ENCODE assay signal across 8 mouse cellular contexts in the genomic region with DNA sequence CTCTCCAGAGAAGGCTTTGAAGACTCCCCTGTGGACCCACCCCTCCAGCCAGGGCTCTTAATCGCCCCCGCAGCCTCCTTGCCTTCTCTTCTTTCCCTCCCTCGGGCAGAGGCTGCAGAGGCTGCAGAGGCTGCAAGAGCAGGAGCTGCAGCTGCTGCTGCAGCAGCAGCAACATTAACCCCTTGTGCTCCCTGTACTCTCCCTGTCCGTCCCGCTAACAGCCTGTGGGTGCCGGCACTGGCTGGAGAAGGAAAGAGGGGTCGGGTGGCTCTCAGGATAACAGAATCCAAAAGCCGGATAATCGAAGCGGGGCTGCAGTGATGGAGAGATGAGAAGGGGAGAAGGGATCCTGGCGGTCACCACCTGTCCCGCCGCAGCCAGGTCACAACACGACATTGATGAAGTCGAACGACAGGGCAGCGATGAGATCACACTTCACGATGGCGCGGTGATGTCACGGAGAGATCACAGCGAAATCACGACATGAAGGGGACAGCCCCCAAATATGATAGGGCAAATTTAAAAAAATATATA. TPM values are rescaled to one million over a fixed set of nuclear protein-coding genes. Genes with fewer than 3 reads are reported as not detected.
DNase-seq lines count a peak whose midpoint lies in the region; ATAC-seq and TF ChIP-seq lines count a peak whose summit lies in the region.

No protein-coding gene starts in this region.

- no peaks in the 10 kb centered on the region for H3K27me3 ChIP-seq in liver, postnatal 0 days (ENCODE audit: insufficient read depth, low read length)

- TF ChIP-seq EP300 in liver, postnatal 0 days (IDR thresholded peaks at IDR 0.05; ENCODE audit: low read depth), result no peak

- peak overlapping the region; percentile 96 for H3K9ac ChIP-seq in liver, postnatal 0 days (replicated peaks)

- no peaks in the 10 kb centered on the region for H3K9me3 ChIP-seq in liver, postnatal 0 days (ENCODE audit: low read length)

- 0% methylated on average over 23 of the region's 23 CpGs for WGBS in liver, postnatal 0 days (ENCODE audit: insufficient replicate concordance)

- H3K27ac ChIP-seq in layer of hippocampus, adult 2 months, result peak overlapping the region; percentile 97
- H3K27ac ChIP-seq in liver, postnatal 0 days (ENCODE audit: low read depth), result peak overlapping the region; percentile 95

- no peak for DNase-seq in layer of hippocampus, adult 2 months (ENCODE audit: low spot score in 2 of 2)
- no peak for DNase-seq in layer of hippocampus, postnatal 14 days (ENCODE audit: low spot score in 2 of 2)
- peak; percentile 31 for DNase-seq in Muller cell, postnatal 12 days (ENCODE audit: inconsistent ontology term)
- DNase-seq in cerebellum, adult 18-20 months, result peak; percentile 65 to 69
- DNase-seq in liver, postnatal 0 days, result no peak
- DNase-seq in right cerebral cortex, postnatal 36 days (ENCODE audit: low spot score in 2 of 2), result peak; percentile 27 to 34
- DNase-seq in B cell, adult 2 months, result no peak

- TF ChIP-seq CTCF in layer of hippocampus, adult 2 months (conservative IDR thresholded peaks at IDR 0.05), result no peak
- TF ChIP-seq CTCF in liver, postnatal 0 days (IDR thresholded peaks at IDR 0.05; ENCODE audit: low read depth), result no peak

- ATAC-seq in granulocyte monocyte progenitor cell, adult 5-6 weeks (replicated peaks; ENCODE audit: poor library complexity, severe bottlenecking), result peak; percentile 7
- peak; percentile 11 for ATAC-seq in liver, postnatal 0 days

- H3K36me3 ChIP-seq in liver, postnatal 0 days (replicated peaks; ENCODE audit: insufficient read depth, low read length), result peaks cover 4% of the 10 kb centered on the region; the same call in 1 of the 2 replicates

- H3K4me2 ChIP-seq in liver, postnatal 0 days (ENCODE audit: low read depth, low read length), result peak overlapping the region; percentile 89

- H3K4me1 ChIP-seq in liver, postnatal 0 days (ENCODE audit: insufficient read depth), result peaks cover 16% of the 10 kb centered on the region

- peak overlapping the region; percentile 72 for H3K4me3 ChIP-seq in layer of hippocampus, adult 2 months
- H3K4me3 ChIP-seq in liver, postnatal 0 days (ENCODE audit: low read depth, low read length), result peak overlapping the region; percentile 70

RNA-seq across cellular contexts. Expression of a gene that starts 0.6 kb away (rescaled TPM):
- total RNA-seq in layer of hippocampus, adult 2 months (2021), result 1,000 to 10,000 TPM; 1,998 to 2,007 TPM
- 1,000 to 10,000 TPM; 1,231 to 1,244 TPM for total RNA-seq in layer of hippocampus, postnatal 14 days (2021)
- total RNA-seq in granulocyte monocyte progenitor cell, adult 5-6 weeks (2014; fragmentation: Nextera tagmentation), result 13.0 and 17.9 TPM in 2 replicates
- 6.3 and 10.1 TPM in 2 replicates for total RNA-seq in granulocyte monocyte progenitor cell, adult 5-6 weeks (2017)
- 4.2 and 4.8 TPM in 2 replicates for polyA plus RNA-seq in liver, postnatal 0 days (2015; fragmentation: Nextera tagmentation; extraction: Ambion mirVana)

RNA-seq across cellular contexts. Expression of a gene that starts 0.7 kb away (rescaled TPM):
- total RNA-seq in layer of hippocampus, adult 2 months (2021), result 10 to 100 TPM; 68.7 to 72.4 TPM
- 10 to 100 TPM; 59.2 to 59.4 TPM for total RNA-seq in layer of hippocampus, postnatal 14 days (2021)
- 15.4 and 16.2 TPM in 2 replicates for total RNA-seq in granulocyte monocyte progenitor cell, adult 5-6 weeks (2014; fragmentation: Nextera tagmentation)
- total RNA-seq in granulocyte monocyte progenitor cell, adult 5-6 weeks (2017), result 13.2 and 16.8 TPM in 2 replicates
- polyA plus RNA-seq in liver, postnatal 0 days (2015; fragmentation: Nextera tagmentation; extraction: Ambion mirVana), result 8.5 and 9.5 TPM in 2 replicates

RNA-seq across cellular contexts. Expression of a gene that starts 16.6 kb away (rescaled TPM):
- total RNA-seq in layer of hippocampus, adult 2 months (2021), result under 1 TPM in 1 of 2 experiments, not detected in 1; 0.18 TPM
- total RNA-seq in layer of hippocampus, postnatal 14 days (2021), result not detected
- total RNA-seq in granulocyte monocyte progenitor cell, adult 5-6 weeks (2014; fragmentation: Nextera tagmentation), result not detected in 2 replicates
- not detected in 2 replicates for total RNA-seq in granulocyte monocyte progenitor cell, adult 5-6 weeks (2017)
- polyA plus RNA-seq in liver, postnatal 0 days (2015; fragmentation: Nextera tagmentation; extraction: Ambion mirVana), result not detected in 2 replicates

Comparison
In these comparisons a context has a peak if more than half of its experiments do, and no peak if none do; other contexts are left out.
1. DNase-seq: peak in Muller cell, postnatal 12 days (single experiment), cerebellum, adult 18-20 months (2 of 2) and right cerebral cortex, postnatal 36 days (2 of 2); none in layer of hippocampus, adult 2 months (0 of 2), layer of hippocampus, postnatal 14 days (0 of 2), liver, postnatal 0 days (single experiment) and B cell, adult 2 months (0 of 2).
2. RNA of a gene that starts 0.6 kb away (total RNA-seq): 1,998 to 2,007 TPM in layer of hippocampus, adult 2 months and 1,231 to 1,244 TPM in layer of hippocampus, postnatal 14 days; 6.3 to 17.9 TPM in granulocyte monocyte progenitor cell, adult 5-6 weeks; every median in the first group is over 10 times any median in the second.